In the genomic region with DNA sequence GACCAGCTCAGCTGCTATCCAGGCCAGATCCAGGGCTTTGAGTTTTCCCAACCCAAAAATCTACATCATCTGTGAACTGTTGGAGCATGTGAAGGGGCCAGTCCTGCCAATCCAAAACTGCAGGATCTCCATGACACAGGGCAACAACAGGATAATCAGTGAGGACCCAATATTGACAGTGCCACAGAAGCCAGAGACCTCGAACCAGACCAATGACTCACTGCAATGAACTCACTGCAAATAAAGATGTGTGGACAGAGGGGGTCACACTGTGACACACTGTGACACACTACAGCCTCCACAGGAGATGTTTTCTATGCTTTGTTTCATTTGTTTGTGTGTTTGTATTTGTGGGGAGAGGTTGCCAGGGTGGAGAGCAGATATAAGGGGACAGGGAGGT, we compare ENCODE assay signal across 14 mouse cellular contexts.
"Had no signal": no experiment of that assay in that cellular context is flagged by ENCODE, and none has a peak within 500 bp of the region (broad histone marks: within the 10 kb centered on the region; RNA-seq: fewer than 3 reads in every experiment).

No protein-coding gene starts in this region.

- H3K9ac ChIP-seq: kidney, embryonic 15.5 days; limb, embryonic 12.5 days; limb, embryonic 15.5 days; liver, embryonic 14.5 days; lung, embryonic 15.5 days had no signal

- H3K27me3 ChIP-seq: kidney, embryonic 15.5 days; limb, embryonic 12.5 days; limb, embryonic 15.5 days; lung, embryonic 15.5 days had no signal

- DNase-seq: kidney, postnatal 10 days; kidney, postnatal 4 days; left cerebral cortex, postnatal 4 days; lung, adult 18-20 months; lung, postnatal 10 days; lung, postnatal 36 days; midbrain, embryonic 14.5 days; thymus, adult 18-20 months; thymus, postnatal 36 days had no signal

- H3K4me1 ChIP-seq: kidney, embryonic 15.5 days; limb, embryonic 12.5 days; limb, embryonic 15.5 days had no signal

- H3K27ac ChIP-seq: kidney, embryonic 15.5 days; limb, embryonic 12.5 days; limb, embryonic 15.5 days; liver, embryonic 14.5 days; lung, embryonic 15.5 days had no signal

- H3K4me3 ChIP-seq: kidney, embryonic 15.5 days; limb, embryonic 12.5 days; limb, embryonic 15.5 days; lung, embryonic 15.5 days had no signal

- H3K36me3 ChIP-seq: kidney, embryonic 15.5 days; limb, embryonic 12.5 days; limb, embryonic 15.5 days; lung, embryonic 15.5 days had no signal
